Mouse (Mus musculus) activated CD4-positive, CD25-positive, alpha-beta regulatory T cell, adult 9 weeks (primary cell): ENCODE results near the gene Lamc3. TPM values are rescaled to one million over a fixed set of nuclear protein-coding genes. Genes with fewer than 3 reads are reported as not detected.

Source experiments
- polyA plus RNA-seq: library from polyadenylated mRNA; unstranded; fragments of 100-300 nt; shearing (Covaris generic); gene quantifications from one replicate; pipeline ENCODE4 v1.2.1, GENCODE M21; 2017

Gene Lamc3
- 0.07 TPM for polyA plus RNA-seq

DNA sequence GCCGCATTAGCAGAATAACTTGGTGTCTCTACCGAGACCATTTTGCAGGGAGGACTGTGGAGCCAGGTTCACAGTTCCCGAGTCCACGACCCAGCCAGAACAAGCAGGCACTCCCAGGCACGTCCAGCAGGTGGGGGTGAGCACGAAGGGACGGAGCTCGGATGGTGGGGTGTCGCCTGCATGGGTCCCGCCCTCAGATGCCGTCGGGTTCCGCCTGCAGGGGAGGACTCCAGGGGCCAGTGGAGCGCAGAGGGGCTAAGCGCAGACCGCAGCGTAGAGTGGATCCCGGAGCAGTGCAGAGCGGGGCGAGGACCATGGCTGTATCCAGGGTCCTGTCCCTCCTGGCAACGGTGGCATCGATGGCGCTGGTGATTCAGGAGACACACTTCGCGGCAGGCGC lies at the start of gene Lamc3:
Gene Lamc3 (plus strand): TSS at position 262 of the 400 bp plus-strand sequence.

DNA sequence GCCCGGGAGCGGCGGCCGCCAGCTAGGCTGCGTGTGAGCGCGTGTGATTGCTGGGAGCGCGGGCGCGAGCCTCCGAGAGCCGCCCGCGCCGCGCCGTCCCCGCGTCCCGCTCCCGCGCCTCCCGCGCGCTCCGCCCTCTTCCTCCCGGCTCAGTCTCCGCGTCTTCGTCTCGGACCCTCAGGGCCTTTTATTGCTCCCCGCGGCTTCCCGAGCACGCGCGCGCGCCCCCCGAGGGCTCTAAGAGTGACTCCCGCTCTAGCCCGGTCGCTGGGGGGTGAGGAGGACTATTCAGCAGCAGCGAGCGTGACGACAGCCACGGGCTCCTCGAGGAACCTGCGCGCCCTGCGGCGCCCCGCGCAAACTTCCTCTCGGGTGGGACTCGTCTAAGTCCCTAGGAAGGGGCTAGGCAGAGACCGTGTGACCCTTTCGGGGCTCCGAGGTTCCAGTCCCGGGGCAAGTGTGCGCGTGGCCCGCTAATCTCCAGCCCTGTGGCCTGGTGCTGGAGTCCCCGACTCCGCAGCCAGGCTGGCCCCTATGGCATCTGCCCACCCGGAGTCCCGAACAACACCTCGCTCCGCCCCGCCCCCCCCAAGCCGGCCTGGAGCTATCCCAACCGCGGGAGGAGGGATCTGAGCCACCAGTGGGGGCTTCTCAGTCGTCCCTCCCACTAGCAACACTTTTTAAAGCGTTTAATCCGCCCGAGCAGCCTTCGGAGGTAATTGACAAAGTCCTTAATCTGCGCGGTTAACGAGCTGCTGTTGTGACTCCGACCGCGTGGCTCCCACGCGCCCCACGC lies 41.0 kb upstream of the Lamc3 start, which contains the start of gene Fibcd1:
Gene Fibcd1 (minus strand): TSS at position 110 of the 796 bp plus-strand sequence.

GRCm38 (mm10) chr2:31950058-31950871 lies 63.2 kb downstream of the Lamc3 start, which contains the start of gene Aif1l:
Gene Aif1l, plus strand, starts transcription at chr2:31950139.

GRCm38 (mm10) chr2:31974141-31974808 lies 87.2 kb downstream of the Lamc3 start, which contains the start of gene Nup214:
Gene Nup214, plus strand, starts transcription at chr2:31974436.

Other genes starting within 250 kb of the Lamc3 start
- not detected for gene Prdm12, start 247.3 kb upstream of the Lamc3 start, polyA plus RNA-seq
- gene Exosc2, start 216.6 kb upstream of the Lamc3 start, polyA plus RNA-seq: 39.4 TPM
- 24.0 TPM for gene Abl1, start 198.9 kb upstream of the Lamc3 start, polyA plus RNA-seq
- 0.37 TPM for gene Qrfp, start 76.7 kb upstream of the Lamc3 start, polyA plus RNA-seq
- 0.34 TPM for gene Fibcd1, start 41.3 kb upstream of the Lamc3 start, polyA plus RNA-seq
- not detected for gene Aif1l, start 62.8 kb downstream of the Lamc3 start, polyA plus RNA-seq
- 116 TPM for gene Nup214, start 87.1 kb downstream of the Lamc3 start, polyA plus RNA-seq
- gene Fam78a, start 197.6 kb downstream of the Lamc3 start, polyA plus RNA-seq: 30.1 TPM
- gene Plpp7, start 208.2 kb downstream of the Lamc3 start, polyA plus RNA-seq: not detected